Mouse (Mus musculus) CH12.LX (cell line): ENCODE measurements at regions not wholly inside any gene's neighbourhood (a gene's known extent, or its start where the extent isn't known, plus 50 kb on each side); places are given as distances from the start of the nearest gene placed in this dataset.

ENCODE experiments used
- DNase-seq: peaks from one replicate; pipeline ENCODE4 v3.0.0-alpha.2; 2013; ENCODE audit errors: extremely low read depth
- H3K27ac ChIP-seq: 2 replicates; pipeline ENCODE4 v1.5.1; 2012; ENCODE audit warnings: low read depth, mild to moderate bottlenecking, control low read depth, moderate library complexity; ENCODE audit not compliant: insufficient read depth
- H3K27me3 ChIP-seq: replicated peaks from 2 replicates; pipeline ENCODE3; 2012; ENCODE audit warnings: inconsistent platforms
- H3K36me3 ChIP-seq, 2 experiments: replicated peaks in 1 of 2; 2 replicates each; pipeline versions ENCODE3 to v1.6.1; 2012; ENCODE audit warnings: inconsistent platforms in 1 of 2, low read length in 1 of 2, mild to moderate bottlenecking in 1 of 2, mixed read lengths in 1 of 2, moderate library complexity in 1 of 2; ENCODE audit not compliant: control insufficient read depth in 1 of 2, insufficient read depth in 1 of 2
- H3K4me1 ChIP-seq, 2 experiments: 2 replicates each; pipeline ENCODE4 v1.6.1; 2012; ENCODE audit warnings: inconsistent platforms in 1 of 2, moderate library complexity in 1 of 2; ENCODE audit not compliant: insufficient read depth in 2 of 2, control insufficient read depth in 1 of 2
- H3K4me2 ChIP-seq: 2 replicates; pipeline ENCODE4 v1.6.1; 2012; ENCODE audit warnings: low read depth, mild to moderate bottlenecking, control low read depth; ENCODE audit not compliant: poor library complexity, insufficient read depth, severe bottlenecking
- H3K4me3 ChIP-seq, 3 experiments: fragments of 150-350 bp in 1 of 3; sonication (generic) in 1 of 3; replicated peaks in 1 of 3; 2 replicates each; pipeline versions ENCODE3 to v1.5.1; 2011 to 2012; ENCODE audit warnings: low read depth in 2 of 3, low read length in 2 of 3, mild to moderate bottlenecking in 2 of 3, moderate library complexity in 2 of 3, control low read depth in 1 of 3, improper control_type of control experiment in 1 of 3, inconsistent platforms in 1 of 3, mixed read lengths in 1 of 3; ENCODE audit not compliant: poor library complexity in 1 of 3
- H3K79me2 ChIP-seq: replicated peaks from 2 replicates; pipeline ENCODE4 v1.6.1; 2012; ENCODE audit warnings: mild to moderate bottlenecking, moderate library complexity; ENCODE audit not compliant: control insufficient read depth, poor library complexity, insufficient read depth, severe bottlenecking; ENCODE audit errors: extremely low read depth
- H3K9ac ChIP-seq: 2 replicates; pipeline ENCODE4 v1.6.1; 2012; ENCODE audit warnings: low read depth, mild to moderate bottlenecking, control low read depth, moderate library complexity; ENCODE audit not compliant: insufficient read depth
- H3K9me3 ChIP-seq: replicated peaks from 2 replicates; pipeline ENCODE3; 2012; ENCODE audit warnings: low read length, inconsistent platforms, mixed read lengths
- CHD1 ChIP-seq: IDR thresholded peaks from 2 replicates; pipeline ENCODE4 v1.6.1; 2012; ENCODE audit warnings: low read depth, low read length, improper control_type of control experiment, inconsistent platforms
- CHD2 ChIP-seq: IDR thresholded peaks from 2 replicates; pipeline ENCODE4 v1.6.1; 2011; ENCODE audit warnings: low read length, improper control_type of control experiment
- CTCF ChIP-seq, 2 experiments: IDR thresholded peaks in 1 of 2; conservative IDR thresholded peaks in 1 of 2; 2 replicates each; pipeline ENCODE4 v1.5.1; 2011 to 2012; ENCODE audit warnings: low read depth in 2 of 2, low read length in 2 of 2, improper control_type of control experiment in 1 of 2, inconsistent platforms in 1 of 2, mild to moderate bottlenecking in 1 of 2, moderate library complexity in 1 of 2
- GABPA ChIP-seq: IDR thresholded peaks from 2 replicates; pipeline ENCODE4 v1.6.1; 2012; ENCODE audit warnings: low read depth, low read length, improper control_type of control experiment, inconsistent platforms; ENCODE audit not compliant: insufficient replicate concordance
- HCFC1 ChIP-seq: IDR thresholded peaks from 2 replicates; pipeline ENCODE4 v1.6.1; 2012; ENCODE audit warnings: low read depth, mild to moderate bottlenecking, inconsistent platforms, low read length, improper control_type of control experiment
- JUN ChIP-seq: IDR thresholded peaks from 2 replicates; pipeline ENCODE4 v1.6.1; 2011; ENCODE audit warnings: low read depth, mild to moderate bottlenecking, low read length, improper control_type of control experiment, moderate library complexity; ENCODE audit not compliant: insufficient read depth
- JUND ChIP-seq: conservative IDR thresholded peaks from 2 replicates; pipeline ENCODE4 v1.6.1; 2011; ENCODE audit warnings: low read depth, low read length, improper control_type of control experiment
- KAT2A ChIP-seq: IDR thresholded peaks from 2 replicates; pipeline ENCODE4 v1.6.1; 2012; ENCODE audit warnings: low read length, improper control_type of control experiment, inconsistent platforms; ENCODE audit not compliant: insufficient replicate concordance
- MEF2A ChIP-seq: IDR thresholded peaks from 2 replicates; pipeline ENCODE4 v1.6.1; 2014; ENCODE audit warnings: low read depth, mild to moderate bottlenecking, inconsistent platforms, low read length, improper control_type of control experiment, borderline replicate concordance
- MYC ChIP-seq: IDR thresholded peaks from 2 replicates; pipeline ENCODE4 v1.6.1; 2011; ENCODE audit warnings: low read depth, mild to moderate bottlenecking, improper control_type of control experiment, low read length
- NELFE ChIP-seq: IDR thresholded peaks from 2 replicates; pipeline ENCODE4 v1.6.1; 2011; ENCODE audit warnings: low read depth, low read length, improper control_type of control experiment
- RAD21 ChIP-seq: IDR thresholded peaks from 2 replicates; pipeline ENCODE4 v1.6.1; 2011; ENCODE audit warnings: low read depth, mild to moderate bottlenecking, low read length, improper control_type of control experiment, moderate library complexity
- RCOR1 ChIP-seq: conservative IDR thresholded peaks from 2 replicates; pipeline ENCODE4 v1.6.1; 2012; ENCODE audit warnings: low read depth, mild to moderate bottlenecking, inconsistent platforms, low read length, improper control_type of control experiment
- SIN3A ChIP-seq: IDR thresholded peaks from 2 replicates; pipeline ENCODE4 v1.6.1; 2012; ENCODE audit warnings: low read length, improper control_type of control experiment, inconsistent platforms
- SMC3 ChIP-seq: IDR thresholded peaks from 2 replicates; pipeline ENCODE4 v1.6.1; 2011; ENCODE audit warnings: low read depth, low read length, improper control_type of control experiment
- TBP ChIP-seq: conservative IDR thresholded peaks from 2 replicates; pipeline ENCODE4 v1.6.1; 2011; ENCODE audit warnings: low read depth, low read length, improper control_type of control experiment
- TCF12 ChIP-seq: IDR thresholded peaks from 2 replicates; pipeline ENCODE4 v1.6.1; 2014; ENCODE audit warnings: low read depth, mild to moderate bottlenecking, inconsistent platforms, low read length, improper control_type of control experiment
- UBTF ChIP-seq: IDR thresholded peaks from 2 replicates; pipeline ENCODE4 v1.6.1; 2012; ENCODE audit warnings: low read depth, mild to moderate bottlenecking, inconsistent platforms, low read length, improper control_type of control experiment, moderate library complexity
- USF1 ChIP-seq: IDR thresholded peaks from 2 replicates; pipeline ENCODE4 v1.6.1; 2014; ENCODE audit warnings: low read depth, mild to moderate bottlenecking, inconsistent platforms, low read length, improper control_type of control experiment
- USF2 ChIP-seq: conservative IDR thresholded peaks from 2 replicates; pipeline ENCODE4 v1.6.1; 2011; ENCODE audit warnings: low read depth, low read length, improper control_type of control experiment
- ZKSCAN1 ChIP-seq: IDR thresholded peaks from 2 replicates; pipeline ENCODE4 v1.6.1; 2012; ENCODE audit warnings: low read depth, inconsistent platforms, low read length, improper control_type of control experiment, borderline replicate concordance
- ZMIZ1 ChIP-seq: IDR thresholded peaks from 2 replicates; pipeline ENCODE4 v1.6.1; 2012; ENCODE audit warnings: low read depth, mild to moderate bottlenecking, inconsistent platforms, low read length, improper control_type of control experiment
- dilution Hi-C: fragments of 300-500 bp; cut with MboI; formaldehyde crosslinking; loops from 2 replicates; pipeline ENCODE4 v1.14.3; 2020; ENCODE audit warnings: low sequenced_read_pairs; ENCODE audit not compliant: extremely low pct_unique_long_range_greater_than_20kb, extremely low pct_ligation_motif_present
- in situ Hi-C: fragments of 300-500 bp; cut with MboI; formaldehyde crosslinking; loops from 3 replicates; pipeline ENCODE4 v1.14.3; 2019; ENCODE audit warnings: low sequenced_read_pairs, low pct_ligation_motif_present, low pct_unique_long_range_greater_than_20kb, mixed read lengths

DNA sequence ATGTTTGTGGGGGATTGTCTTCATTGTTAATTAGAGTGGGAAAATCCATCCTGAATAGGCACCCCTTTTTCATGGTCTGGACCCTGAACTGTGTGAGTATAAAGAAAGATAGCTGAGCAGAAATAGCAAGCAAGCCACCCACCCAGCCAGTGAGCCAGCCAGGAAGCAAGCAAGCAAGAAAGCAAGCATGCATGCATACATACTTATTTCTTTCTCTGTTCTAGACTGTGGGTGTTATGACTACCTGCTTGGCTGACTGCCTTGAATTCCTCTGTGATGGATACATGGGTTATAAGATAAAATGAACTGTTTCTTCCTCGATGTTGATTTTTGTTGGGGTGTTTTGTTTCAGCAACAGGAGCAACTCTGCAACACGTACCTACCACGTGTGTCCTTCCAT, 385.8 kb downstream of the Pmp22 start:
- in situ Hi-C loops = no loop called here
- Histone ChIP-seq H3K4me1 (peaks cover 0 to 4% of the 10 kb centered on the region in 2 experiments; a peak in 1 of 4 replicates), H3K9ac (no peak overlapping the region), H3K9me3 (peaks cover 2% of the 10 kb centered on the region), H3K27ac (no peak overlapping the region), H3K79me2 (no peaks in the 10 kb centered on the region), H3K36me3 (no peaks in the 10 kb centered on the region), H3K4me3 (no peak overlapping the region), H3K27me3 (no peaks in the 10 kb centered on the region), H3K4me2 (no peak overlapping the region)
- DNase-seq = no peak
- dilution Hi-C loops = no loop called here
- TF ChIP-seq CTCF (conservative IDR thresholded peaks at IDR 0.05 in 1 of 2, IDR thresholded peaks at IDR 0.05 in 1 of 2; ENCODE audit: low read depth in 2 of 2, low read length in 2 of 2) (no peak), NELFE (no peak), RCOR1 (no peak), UBTF (no peak), USF2 (no peak), USF1 (no peak), JUND (no peak), MYC (no peak), TBP (no peak), GABPA (no peak), ZMIZ1 (no peak), SMC3 (no peak)

DNA sequence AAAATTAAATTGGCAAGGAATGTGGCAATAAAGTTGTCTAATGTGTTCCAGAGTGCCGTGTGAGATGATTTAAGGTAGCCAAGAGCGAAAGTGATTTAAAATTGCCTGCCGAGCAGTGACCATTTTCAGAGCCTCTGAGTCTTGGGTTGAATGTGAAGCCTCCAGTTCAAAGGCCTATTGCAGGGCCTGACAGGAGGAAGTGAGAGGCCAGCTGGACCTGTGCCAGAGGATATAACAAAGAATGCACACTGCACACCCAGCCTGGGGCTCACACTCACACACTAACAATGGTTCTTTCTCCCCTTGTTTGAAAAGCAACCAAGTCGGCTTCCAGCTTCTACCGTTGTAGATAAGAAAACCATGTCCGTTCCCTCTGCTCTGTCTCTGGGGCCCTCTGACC, 390.1 kb downstream of the Pmp22 start:
- H3K27me3 ChIP-seq = no peaks in the 10 kb centered on the region
- TF ChIP-seq KAT2A (no peak), USF2 (no peak), SIN3A (no peak), RAD21 (no peak), MEF2A (no peak), CHD1 (no peak), TCF12 (no peak), ZKSCAN1 (no peak), HCFC1 (no peak), CHD2 (no peak), JUN (no peak)
- TF ChIP-seq, all 38 proteins: peak for 0
- dilution Hi-C loops = no loop called here

More for the DNA sequence above, 390.1 kb downstream of the Pmp22 start:
- in situ Hi-C loops = no loop called here
- Histone ChIP-seq H3K9me3 (no peaks in the 10 kb centered on the region), H3K4me3 (no peak overlapping the region), H3K4me2 (no peak overlapping the region), H3K4me1 (peaks cover 0 to 4% of the 10 kb centered on the region in 2 experiments; a peak in 2 of 4 replicates), H3K9ac (no peak overlapping the region), H3K27ac (no peak overlapping the region), H3K36me3 (no peaks in the 10 kb centered on the region), H3K79me2 (no peaks in the 10 kb centered on the region)
- no peak for DNase-seq
